Mouse (Mus musculus): ENCODE measurements at regions not wholly inside any gene's neighbourhood (a gene's known extent, or its start where the extent isn't known, plus 50 kb on each side); places are given as distances from the start of the nearest gene placed in this dataset.

- no peak for TF ChIP-seq POLR2A (IDR thresholded peaks at IDR 0.05; ENCODE audit: low read depth, low read length)
- TF ChIP-seq CTCF (IDR thresholded peaks at IDR 0.05; ENCODE audit: extremely low read depth, insufficient read depth, insufficient read length, insufficient replicate concordance) = no peak
These were observed 400.7 kb upstream of the Pappa start for GRCm38 (mm10) chr4:64723296-64723695.
